Mouse (Mus musculus) myocyte (in vitro differentiated cells): ENCODE data around the gene Als2cr12. TPM values are rescaled to one million over a fixed set of nuclear protein-coding genes. Genes with fewer than 3 reads are reported as not detected.

Experiments used
- H3K27me3 ChIP-seq: one replicate; pipeline ENCODE4 v1.6.1; 2011; ENCODE audit not compliant: control insufficient read depth, insufficient read depth, insufficient read length
- H3K36me3 ChIP-seq: one replicate; pipeline ENCODE4 v1.6.1; 2011; ENCODE audit not compliant: control insufficient read depth, insufficient read depth
- H3K4me2 ChIP-seq: one replicate; pipeline ENCODE4 v1.6.1; 2011; ENCODE audit warnings: low read depth, control low read depth
- H3K4me3 ChIP-seq: one replicate; pipeline ENCODE4 v1.5.1; 2011; ENCODE audit warnings: mild to moderate bottlenecking, control low read depth, moderate library complexity
- H3K79me2 ChIP-seq: one replicate; pipeline ENCODE4 v1.6.1; 2011; ENCODE audit not compliant: control insufficient read depth, insufficient read depth
- H3ac ChIP-seq: one replicate; pipeline ENCODE4 v1.6.1; 2011; ENCODE audit not compliant: control insufficient read depth, insufficient read length
- MAX ChIP-seq: IDR thresholded peaks from one replicate; pipeline ENCODE4 v1.6.1; 2011; ENCODE audit warnings: low read depth, mild to moderate bottlenecking, control low read depth
- MYOD1 ChIP-seq, 3 experiments: IDR thresholded peaks; one replicate each; pipeline ENCODE4 v1.6.1; 2011; ENCODE audit warnings: control low read depth in 2 of 3, low read depth in 2 of 3, mild to moderate bottlenecking in 2 of 3, moderate library complexity in 1 of 3; ENCODE audit not compliant: insufficient read length in 2 of 3, control insufficient read depth in 1 of 3
- POLR2A ChIP-seq: IDR thresholded peaks from one replicate; pipeline ENCODE4 v1.6.1; 2011; ENCODE audit warnings: low read depth, mild to moderate bottlenecking, control low read depth, moderate library complexity; ENCODE audit not compliant: insufficient read length
- REST ChIP-seq: IDR thresholded peaks from one replicate; pipeline ENCODE4 v1.6.1; 2011; ENCODE audit warnings: mild to moderate bottlenecking, control low read depth, moderate library complexity; ENCODE audit not compliant: insufficient read depth, insufficient read length
- TCF12 ChIP-seq: IDR thresholded peaks from one replicate; pipeline ENCODE4 v1.6.1; 2011; ENCODE audit warnings: mild to moderate bottlenecking, control low read depth; ENCODE audit not compliant: poor library complexity, insufficient read depth, severe bottlenecking
- polyA plus RNA-seq: library from polyadenylated mRNA; unstranded; fragments of >200 nt; fragmentation: generic; extraction: Trizol; gene quantifications from one replicate; pipeline ENCODE4 v1.2.1, GENCODE M21; 2012; ENCODE audit warnings: missing spikeins

The Als2cr12 gene
- polyA plus RNA-seq, 1 experiment, result 0.07 TPM

DNA sequence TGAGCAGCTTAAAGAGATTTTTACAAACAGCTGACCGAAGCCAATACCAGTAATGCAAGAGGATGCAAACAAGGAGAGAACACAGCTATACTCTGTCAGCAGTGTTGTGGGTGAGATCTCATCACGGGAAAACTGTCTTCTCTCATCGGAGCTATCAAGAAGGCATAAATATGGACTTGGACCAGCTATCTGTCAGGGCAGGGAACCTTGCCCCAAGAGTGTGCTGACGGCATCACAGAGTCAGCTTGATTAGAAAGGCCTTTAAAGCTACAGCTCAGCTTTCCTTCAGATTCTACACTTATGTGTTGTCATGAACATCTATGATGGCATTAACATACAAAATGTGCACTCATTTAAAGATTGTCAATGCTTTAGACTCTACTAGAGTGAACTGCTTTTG lies 93.1 kb downstream of the Als2cr12 start:
- H3ac ChIP-seq, result no peak overlapping the region
- no peak for TF ChIP-seq POLR2A
- no peak for TF ChIP-seq MAX
- no peak for TF ChIP-seq TCF12
- no peak for TF ChIP-seq REST
- no peak for TF ChIP-seq MYOD1 (IDR thresholded peaks at IDR 0.05; ENCODE audit: control insufficient read depth in 1 of 3, insufficient read length in 2 of 3, low read depth in 2 of 3)
- no peak overlapping the region for H3K4me2 ChIP-seq
- H3K4me3 ChIP-seq, result no peak overlapping the region
- H3K79me2 ChIP-seq, result no peaks in the 10 kb centered on the region
- no peaks in the 10 kb centered on the region for H3K27me3 ChIP-seq
- H3K36me3 ChIP-seq, result no peaks in the 10 kb centered on the region

Other genes with a start within 250 kb of the Als2cr12 start
- gene Orc2, start 190.9 kb downstream of the Als2cr12 start, polyA plus RNA-seq, result 11.5 TPM
- 1.1 TPM for gene Fam126b, start 109.7 kb downstream of the Als2cr12 start, polyA plus RNA-seq
- gene Ndufb3, start 109.6 kb downstream of the Als2cr12 start, polyA plus RNA-seq, result 130 TPM
- 19.7 TPM for gene Cflar, start 15.5 kb upstream of the Als2cr12 start, polyA plus RNA-seq
- gene Casp8, start 99.4 kb upstream of the Als2cr12 start, polyA plus RNA-seq, result 5.9 TPM